Mouse (Mus musculus) adrenal gland, postnatal 10 days (tissue): ENCODE results near the gene Timm29. TPM values are rescaled to one million over a fixed set of nuclear protein-coding genes. Genes with fewer than 3 reads are reported as not detected.

Source experiments
- DNase-seq: peaks from one replicate; pipeline ENCODE4 v3.0.0; 2021; ENCODE audit warnings: mixed read lengths
- long read RNA-seq, 2 experiments: library from polyadenylated mRNA; stranded (forward); transcript quantifications; one replicate each; pipeline ENCODE4 v2.0.0; 2021
- total RNA-seq, 2 experiments: library from RNA; stranded (reverse); gene quantifications; 2 replicates each; pipeline ENCODE4 v1.2.3; 2021

Gene Timm29
- total RNA-seq, result 10 to 100 TPM; 46.3 to 48.3 TPM
- long read RNA-seq, experiment 1, transcript Timm29-201 (2 exons, 3,170 nt), result major isoform, 22 of 35 reads
- long read RNA-seq, experiment 1, partial matches to known transcripts, result 0 of 35 reads
- long read RNA-seq, experiment 1, other reads (novel, unspliced or antisense), result 13 of 35 reads
- long read RNA-seq, experiment 2, transcript Timm29-201 (2 exons, 3,170 nt), result major isoform, 55 of 58 reads
- long read RNA-seq, experiment 2, partial matches to known transcripts, result 0 of 58 reads
- long read RNA-seq, experiment 2, other reads (novel, unspliced or antisense), result 3 of 58 reads

DNA sequence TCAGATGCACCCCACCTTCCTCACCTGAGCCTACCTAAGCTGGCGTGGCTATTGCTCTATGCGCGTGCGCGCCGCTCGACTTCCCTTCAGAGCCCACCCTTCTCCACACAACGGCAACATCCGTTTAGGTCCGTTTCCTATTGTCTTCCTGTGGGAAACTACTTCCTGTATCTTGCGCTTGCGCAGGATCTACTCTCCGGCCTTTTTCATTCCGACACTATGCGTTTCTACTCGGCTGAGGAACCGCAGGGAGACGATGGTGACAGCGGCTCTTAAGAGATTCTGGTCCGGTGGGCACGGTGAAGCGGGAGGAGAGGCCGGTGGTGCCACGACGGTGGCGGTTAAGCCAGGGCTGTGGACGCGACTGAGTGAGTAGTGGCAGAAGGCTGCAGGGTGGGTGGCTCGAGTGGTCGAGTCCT is at the start of gene Timm29, which contains the start of gene Yipf2:
Gene Timm29, plus strand, starts transcription at position 20 of the 419 bp plus-strand sequence.
Gene Yipf2, minus strand, starts transcription at position 126 of the 419 bp plus-strand sequence.
- peak; percentile 91 for DNase-seq

DNA sequence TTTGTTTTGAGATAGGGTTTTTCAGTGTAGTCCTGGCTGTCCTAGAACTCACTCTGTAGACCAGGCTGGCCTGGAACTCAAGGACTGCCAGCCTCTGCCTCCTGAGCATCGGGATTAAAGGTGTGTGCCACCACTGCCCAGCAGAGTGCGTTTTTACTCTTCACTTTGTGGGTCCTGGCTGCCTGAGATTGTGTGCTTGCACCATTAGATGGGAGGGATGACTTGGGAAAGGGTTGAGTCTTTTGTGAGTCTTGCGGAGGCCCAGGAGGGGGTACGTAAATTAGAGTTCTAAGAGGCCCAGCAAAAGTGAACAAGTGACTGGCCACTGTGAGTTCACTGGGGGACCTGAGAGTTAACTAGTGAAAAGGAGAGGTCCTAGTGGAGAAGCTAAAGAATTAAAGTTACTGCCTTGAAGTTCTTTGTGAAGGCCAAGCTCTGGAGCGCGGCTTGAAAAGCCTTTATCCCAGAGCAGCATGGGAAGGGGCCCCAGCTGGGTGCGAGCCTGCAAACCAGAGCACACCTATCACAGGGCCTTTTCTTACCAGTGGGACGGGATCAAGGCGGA is 47.1 kb upstream of the Timm29 start:
- no peak for DNase-seq

DNA sequence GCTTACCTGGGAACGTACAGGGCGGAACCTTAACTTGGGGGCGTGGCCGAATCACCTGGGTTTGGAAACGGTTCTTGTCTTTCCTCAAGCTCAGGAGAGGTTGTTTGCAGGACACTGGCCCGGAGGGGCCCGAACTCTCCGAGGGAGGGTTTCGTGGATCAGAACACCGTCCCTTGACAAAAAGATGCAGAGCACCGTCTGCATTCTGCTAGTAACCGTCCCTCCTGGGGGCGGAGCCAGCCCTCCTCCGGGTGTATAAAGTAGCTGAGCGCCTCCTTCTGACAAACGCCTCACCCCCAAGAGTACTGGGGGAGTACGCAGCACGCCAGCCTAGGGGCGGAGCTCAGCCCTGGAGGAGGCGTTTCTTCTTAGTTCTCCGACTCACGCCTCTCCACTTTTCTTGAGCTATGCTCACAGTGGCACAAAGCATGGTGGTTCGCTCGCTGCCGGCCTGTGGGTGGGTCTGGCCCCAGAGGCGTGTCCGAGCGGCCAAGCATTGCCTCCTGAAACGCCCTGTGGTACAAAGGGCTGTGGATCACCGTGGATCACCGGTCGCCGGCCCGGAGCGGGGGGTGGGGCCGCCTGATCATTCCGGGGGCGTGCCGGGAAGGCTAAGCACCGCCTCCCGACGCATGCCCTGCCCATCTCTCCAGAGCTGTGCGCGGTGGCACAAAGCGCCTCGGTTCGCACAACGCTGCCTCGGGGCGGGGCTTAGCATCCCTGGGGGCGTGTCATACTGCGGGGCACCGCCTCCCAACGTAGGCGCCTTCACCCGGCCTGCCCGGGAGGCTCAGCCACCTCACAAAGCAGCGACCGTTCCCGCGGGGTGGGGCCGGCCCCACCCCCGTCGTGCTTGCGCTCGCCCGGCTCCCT is 46.4 kb upstream of the Timm29 start:
- peak; percentile 100 for DNase-seq

DNA sequence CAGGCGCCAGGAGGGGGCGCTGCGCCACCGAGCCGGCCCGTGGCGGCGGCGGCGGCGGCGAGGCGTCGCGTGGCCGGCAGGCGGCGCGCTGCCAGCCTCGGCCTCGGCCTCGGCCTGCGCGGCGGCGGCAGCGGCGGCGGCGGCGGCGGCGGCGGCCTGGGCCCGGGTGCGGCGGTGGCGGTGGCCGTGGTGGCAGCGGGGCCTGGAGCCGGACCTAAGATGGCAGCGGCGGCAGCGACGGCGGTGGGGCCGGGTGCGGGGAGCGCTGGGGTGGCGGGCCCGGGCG is 45.8 kb upstream of the Timm29 start, which contains the start of gene Carm1:
Gene Carm1, plus strand, starts transcription at position 106 of the 286 bp plus-strand sequence.
- DNase-seq, result no peak

DNA sequence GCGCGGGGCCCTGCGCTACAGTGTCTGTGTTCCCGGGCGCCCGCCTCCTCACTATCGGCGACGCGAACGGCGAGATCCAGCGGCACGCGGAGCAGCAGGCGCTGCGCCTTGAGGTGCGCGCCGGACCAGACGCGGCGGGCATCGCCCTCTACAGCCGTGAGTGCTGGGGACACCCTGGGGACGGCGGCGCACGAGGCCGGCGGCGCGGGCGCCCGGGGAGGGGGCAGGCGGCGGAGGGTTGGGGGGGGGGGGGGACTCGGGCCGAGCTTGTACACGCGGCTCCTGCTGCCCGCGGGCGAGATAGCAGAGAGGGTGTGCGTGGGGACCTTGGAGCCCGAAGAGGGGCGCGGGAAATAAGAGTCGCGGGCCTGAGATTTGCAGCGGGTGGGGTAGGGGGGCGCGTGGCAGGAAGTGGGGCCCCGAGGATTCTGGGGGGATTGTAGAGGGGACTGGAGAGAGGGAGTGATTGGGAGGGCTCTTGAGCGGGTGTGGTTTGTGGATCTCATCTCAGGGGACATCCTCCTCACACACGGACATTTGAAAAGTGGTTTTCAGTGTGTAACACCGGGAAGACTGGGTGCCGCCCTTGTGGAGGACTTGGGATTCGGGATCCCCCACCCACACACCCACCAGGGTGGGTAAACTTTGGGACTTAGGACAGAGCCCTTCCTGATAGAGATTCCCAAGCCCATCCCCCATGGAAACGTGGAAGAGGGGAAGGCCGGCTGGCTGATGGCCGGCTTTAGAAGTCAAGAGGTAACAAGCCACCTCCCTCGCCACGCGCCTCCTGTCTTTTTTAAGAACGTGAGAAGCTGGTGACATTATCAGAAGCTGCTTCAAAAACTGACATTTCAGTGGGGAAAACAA is 45.2 kb upstream of the Timm29 start:
- peak; percentile 73 for DNase-seq

DNA sequence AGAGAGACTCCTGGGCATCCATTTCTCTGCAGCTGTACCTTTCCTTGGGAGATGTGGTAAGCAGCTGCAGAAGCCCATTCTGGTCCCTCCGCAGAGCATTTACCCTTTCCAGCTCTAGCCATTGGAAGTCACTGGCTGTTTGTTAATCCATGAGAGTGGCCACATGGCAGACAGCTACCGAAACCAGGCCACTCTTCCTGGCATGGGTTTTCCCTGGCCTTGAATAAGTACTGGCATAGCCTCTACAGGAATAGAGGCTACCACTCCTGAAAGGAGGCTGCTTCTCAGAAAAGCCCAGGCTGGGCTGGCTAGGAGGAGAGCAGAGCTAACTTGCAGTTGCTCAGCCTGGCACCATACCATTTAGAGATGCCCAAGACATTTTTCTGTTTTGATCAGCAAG is 41.5 kb upstream of the Timm29 start:
- DNase-seq, result no peak

DNA sequence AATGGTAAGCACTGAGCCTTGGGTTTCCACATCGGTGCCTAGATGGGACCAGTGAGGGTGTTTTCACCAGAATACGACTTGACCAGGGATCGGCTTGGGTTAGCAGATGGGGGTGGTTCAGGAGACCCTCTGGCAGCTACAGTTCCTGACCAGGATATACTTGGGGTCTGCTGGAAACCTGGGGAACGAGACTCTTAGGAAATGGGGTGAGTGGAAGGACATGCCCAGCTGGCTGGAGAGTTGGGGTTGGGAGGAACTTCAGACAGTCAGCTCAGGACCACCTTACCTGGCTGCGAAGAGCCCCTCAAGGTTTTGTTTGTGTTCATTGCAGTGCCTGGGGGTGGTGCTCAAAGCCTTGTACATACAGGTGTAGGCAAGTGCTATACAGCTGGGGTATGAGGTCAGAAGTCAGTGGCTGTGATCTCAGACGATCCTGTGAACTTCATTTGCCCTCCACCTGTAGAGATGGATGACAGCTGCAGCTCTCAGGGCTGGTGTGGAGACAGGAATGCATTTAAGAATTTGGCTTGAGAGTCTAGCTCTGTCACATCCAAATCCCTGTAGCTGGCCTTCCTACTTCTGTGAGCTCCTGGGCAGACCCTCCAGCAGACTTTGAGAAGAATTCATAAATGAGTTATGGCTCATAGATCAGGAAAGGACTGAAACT is 38.8 kb upstream of the Timm29 start:
- DNase-seq, result no peak

DNA sequence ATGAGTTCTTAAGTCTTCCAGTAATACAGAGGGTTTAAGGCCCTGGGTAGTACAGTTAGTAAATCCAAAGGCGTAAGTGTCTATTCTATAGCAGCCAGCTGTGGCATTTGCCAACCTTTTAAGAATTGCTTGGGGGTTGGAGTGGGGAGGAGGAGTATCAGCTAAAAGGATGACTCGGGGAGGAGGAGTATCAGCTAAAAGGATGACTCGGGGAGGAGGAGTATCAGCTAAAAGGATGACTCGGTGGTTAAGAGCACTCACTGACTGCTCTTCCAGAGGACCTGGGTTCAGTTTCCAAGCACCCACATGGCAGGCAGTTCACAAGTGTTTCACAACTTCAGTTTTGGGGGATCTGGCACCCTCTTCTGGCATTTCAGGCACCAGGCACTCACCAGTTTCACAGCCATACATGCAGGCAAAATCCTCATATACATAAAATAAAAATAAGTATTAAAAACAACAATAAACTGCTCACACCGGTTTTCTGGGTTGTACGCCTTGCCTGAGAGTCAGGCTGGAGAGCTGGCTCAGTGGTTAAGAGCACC is 37.3 kb upstream of the Timm29 start:
- DNase-seq, result no peak

DNA sequence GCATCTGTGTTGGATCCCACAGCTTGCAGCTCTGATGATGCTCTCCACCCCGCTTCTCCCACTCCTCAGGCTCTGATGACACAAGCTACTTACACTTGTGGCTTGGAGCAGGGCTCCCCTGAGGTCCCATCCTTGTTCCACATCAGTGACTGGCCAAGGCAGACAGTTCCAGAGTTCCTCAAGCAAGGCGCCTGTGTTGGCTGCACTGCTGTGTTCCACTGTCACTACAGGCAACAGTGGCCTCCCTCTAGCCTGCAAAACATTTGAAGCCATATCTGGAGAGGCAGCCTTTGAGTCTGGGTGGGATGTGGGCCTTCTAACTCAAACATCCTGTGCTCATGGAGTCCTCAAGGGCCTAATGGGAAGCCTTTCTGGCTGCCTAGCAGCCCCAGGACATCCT is 35.5 kb upstream of the Timm29 start:
- no peak for DNase-seq

DNA sequence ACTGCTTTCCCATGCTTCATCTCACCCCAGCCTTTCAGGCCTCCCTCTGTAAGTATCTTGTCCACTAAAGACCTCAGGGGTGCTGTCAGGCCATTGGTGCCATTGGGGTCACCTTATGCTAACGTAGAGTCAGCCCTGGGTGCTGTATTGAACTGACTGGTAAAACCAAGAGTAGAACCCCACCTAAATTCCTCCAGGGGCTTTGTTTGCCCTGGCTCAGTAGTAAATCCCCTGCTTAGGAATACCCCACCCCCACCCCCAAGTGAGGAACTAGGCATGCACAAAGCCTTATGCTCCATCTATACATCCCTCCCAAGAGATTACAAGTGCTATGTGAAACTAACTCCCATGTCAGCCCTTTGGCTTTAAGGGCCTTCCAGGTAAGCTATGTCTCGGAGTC is 35.0 kb upstream of the Timm29 start:
- no peak for DNase-seq

DNA sequence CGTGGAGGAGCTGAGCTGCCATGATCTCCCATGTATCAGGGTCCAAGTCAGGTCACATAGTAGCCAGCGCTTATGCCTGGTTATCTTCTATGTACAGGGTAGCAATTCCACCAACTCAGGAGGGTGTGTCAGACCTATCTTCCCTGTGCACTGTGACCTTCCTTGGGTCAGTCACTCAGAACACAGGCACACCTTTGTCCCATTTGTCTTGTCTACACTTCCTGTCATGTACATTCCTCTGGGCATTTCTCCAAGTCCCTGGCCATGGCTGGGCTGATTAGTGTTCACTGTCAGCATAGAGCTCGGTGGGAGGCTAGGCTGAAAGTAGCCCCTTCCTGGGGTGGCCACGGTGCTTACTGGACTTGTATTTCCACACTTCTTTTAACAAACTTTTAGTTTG is 34.2 kb upstream of the Timm29 start:
- peak; percentile 53 for DNase-seq

DNA sequence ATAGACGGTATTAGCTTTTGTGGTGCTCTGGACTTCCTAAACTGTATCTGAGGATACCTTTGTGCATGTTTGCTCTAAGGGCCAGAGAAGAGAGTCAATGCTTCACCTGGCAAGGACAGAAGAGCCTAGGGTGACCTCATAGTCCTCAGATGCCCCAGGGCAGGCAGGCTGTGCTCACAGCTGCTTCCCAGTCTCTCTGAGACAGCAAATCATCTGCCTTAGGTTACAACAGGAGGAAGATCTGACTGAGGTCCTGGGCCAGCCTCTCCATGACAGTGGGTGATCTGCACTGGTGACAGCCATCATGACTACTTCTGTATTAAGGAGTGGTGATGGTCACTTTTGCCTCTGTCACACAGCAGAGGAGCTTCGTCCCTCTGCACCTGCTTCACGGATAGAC is 33.4 kb upstream of the Timm29 start:
- no peak for DNase-seq

DNA sequence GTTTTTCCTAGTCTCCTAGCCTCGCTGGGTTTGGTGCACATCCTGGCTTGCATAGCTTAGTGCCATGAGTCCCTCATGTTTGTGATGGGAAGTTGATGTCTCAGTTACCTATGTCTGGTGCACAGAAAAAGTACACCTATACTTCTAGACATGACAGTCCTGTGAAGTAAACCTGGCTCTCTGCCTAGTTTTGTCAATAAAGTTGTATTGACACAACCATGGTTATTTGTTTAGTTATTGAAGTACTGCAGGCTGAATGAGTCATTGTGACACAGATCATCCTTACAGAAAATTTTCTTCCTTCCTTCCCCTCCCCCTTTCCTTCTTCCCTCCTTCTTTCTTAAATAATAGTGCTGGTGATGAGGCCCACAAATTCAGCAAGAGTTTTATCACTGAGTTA is 28.1 kb upstream of the Timm29 start:
- no peak for DNase-seq

DNA sequence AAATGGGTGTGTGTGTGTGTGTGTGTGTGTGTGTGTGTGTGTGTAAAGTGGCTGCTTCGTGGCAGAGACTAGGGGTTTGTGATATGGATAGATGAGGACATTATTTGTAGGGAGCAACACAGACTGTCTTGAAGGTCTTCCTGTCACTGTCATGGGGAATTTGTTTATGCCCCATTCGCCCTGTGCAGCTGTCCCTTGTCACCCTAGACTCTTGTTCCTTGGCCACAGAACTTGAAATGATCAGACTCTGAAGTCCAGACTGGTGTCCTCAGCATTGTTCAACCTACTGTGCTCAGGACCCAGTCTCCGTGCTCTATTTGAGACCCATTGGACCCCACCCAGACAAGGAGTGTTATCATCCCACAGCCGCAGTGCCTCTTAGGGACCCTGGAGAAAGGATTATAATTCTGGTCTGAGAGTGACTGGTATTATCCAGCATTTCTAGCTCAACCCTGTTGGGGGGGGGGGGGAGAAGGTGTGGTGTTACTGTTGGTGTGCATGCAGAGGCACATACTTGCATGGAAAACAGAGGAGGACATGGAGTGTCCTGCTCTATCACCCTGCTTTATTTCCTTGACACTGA is 27.4 kb upstream of the Timm29 start:
- DNase-seq, result no peak

DNA sequence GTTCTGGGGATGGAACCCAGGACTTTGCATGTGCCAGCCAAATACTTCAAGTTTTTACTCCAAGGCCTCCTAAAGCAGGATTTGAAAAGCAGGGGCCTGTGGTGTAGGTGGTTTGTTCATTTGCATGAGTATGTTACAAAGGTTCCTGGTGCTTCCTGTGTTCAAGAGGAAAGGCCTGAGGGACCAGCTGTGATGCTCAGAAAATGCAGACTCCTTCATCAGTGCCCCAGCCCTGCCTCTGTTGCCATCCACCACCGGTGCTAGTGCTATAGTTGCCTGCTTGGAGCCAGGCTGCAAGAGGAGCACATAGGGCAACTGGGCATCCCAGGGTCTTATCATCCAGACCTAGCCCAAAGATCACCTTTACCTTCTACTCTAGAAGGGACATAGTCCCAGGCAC is 26.0 kb upstream of the Timm29 start:
- DNase-seq, result no peak

DNA sequence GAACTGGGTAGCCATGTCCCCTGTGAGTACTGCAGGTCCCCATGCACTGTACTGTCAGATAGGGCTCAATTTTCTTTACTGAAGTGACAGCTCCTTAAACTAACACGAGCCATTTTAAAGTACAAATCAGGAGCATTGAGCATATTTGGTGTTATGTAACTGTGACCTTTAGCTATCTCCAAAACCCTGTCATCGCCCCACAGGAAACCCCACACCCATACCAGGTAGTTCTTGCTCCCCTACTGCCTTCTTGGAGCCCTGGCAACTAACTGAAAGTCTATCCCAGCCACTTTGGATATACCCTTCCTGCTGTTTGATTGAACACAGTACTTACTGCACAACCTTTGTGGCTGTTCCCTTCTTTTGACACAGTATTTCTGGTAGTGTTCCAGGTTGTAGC is 25.5 kb upstream of the Timm29 start:
- DNase-seq, result no peak

DNA sequence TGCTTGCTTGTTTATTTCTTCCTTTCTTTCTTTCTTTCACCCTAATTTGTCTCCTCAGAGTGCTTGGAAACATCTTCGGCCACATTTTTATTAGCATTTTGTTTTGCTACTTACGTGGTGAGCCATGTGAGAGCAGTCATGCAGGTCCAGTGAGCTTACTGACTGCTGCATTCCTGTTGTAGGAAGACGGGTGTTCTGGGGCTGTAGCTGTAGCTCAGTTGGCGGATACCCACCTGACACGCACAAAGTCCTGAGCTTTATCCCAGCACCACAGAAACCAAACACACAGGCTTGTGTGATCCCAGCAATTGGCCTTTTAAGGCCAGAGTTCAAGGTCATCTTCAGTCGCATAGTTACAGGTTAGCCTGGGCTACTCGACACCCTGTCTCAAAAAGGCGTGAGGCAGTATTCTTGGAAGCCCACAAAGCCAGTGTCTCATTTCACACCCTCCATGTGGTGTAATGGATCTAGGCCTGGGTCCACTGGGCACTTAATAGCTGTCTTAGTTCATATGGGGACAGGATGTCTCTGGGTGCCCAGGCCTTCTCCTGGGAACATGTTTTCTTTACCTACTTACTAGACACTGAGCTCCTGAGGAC is 23.8 kb upstream of the Timm29 start:
- DNase-seq, result no peak

DNA sequence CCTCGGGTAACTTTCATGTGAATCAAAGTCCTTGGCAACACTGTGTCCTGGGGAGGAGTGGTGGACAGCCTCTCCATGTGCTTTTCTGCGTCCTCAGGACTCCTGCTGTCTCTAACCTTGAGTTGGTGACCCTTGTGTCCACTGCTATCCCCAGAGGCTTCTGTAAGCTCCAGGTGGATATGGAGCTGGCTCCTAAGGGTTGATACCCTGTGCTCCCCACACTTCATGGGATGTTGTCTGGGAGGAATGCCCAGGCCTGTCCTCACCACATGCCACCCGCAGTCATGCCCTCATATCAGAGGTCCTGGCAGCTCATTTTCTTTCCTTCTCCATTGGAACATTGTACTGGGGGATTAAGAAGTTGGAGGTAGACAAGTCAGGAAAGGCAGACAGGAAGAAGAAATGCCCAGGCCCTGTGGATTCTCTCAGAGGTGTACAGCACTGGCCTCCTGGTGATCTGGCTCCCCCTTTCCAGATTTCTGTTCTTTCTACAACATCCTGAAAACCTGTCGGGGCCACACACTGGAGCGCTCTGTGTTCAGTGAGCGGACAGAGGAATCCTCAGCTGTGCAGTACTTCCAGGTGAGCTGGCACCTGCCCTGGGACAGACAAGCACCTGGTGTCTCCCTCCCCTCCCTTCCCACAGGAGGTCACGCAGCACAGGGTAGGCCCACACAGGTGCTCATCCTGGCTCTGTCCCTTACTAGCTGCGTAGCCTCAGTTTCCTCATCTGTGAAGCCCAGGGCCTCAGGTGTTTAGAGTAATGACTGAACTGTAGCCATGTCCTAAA is 18.3 kb upstream of the Timm29 start:
- no peak for DNase-seq

DNA sequence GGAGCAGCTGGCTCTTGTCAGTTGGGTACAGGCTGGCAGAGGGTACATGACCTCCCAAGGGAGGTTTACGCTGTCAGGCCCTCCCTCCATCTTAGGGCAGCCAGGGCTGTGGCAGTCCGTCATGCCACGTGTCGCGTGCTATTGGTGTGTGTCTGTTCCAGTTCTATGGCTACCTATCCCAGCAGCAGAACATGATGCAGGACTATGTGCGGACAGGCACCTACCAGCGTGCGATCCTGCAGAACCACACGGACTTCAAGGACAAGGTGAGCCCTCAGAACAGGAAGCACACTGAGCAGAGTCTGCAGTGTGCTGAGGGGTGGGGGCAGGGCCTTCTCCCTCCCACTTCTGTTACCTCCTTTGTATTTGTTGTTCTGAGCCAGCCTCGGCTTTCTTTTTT is 17.3 kb upstream of the Timm29 start:
- DNase-seq, result no peak

DNA sequence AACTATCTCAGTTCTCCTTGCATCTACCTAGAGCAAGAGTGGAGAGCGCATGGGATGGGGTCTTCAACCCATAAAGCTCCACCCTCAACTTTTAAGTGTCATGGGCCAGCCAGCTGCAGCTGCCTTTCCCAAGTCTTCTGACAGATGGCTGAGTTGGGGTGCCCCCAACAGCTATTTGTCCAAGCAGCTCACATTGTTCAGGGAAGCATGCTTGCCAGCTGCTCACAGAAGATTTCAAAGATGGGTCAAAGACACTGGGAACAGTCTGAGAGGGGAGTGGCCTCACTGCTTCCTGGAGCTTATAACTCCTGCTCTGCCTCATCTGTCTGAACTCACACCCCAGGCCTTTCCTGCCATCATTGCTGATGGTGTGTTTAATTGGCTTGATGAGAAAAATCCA is 16.2 kb upstream of the Timm29 start:
- no peak for DNase-seq
